Mouse (Mus musculus) kidney, adult 2 months (tissue): ENCODE data around the gene T2.

ENCODE experiments used
- CTCF ChIP-seq: fragments of 200-500 bp; conservative IDR thresholded peaks from 2 replicates; pipeline ENCODE4 v1.5.1; 2011; ENCODE audit warnings: low read depth, mild to moderate bottlenecking, control low read depth, low read length, moderate library complexity, mixed read lengths; ENCODE audit not compliant: insufficient read depth, insufficient read length
- POLR2A ChIP-seq: fragments of 200-500 bp; IDR thresholded peaks from one replicate; pipeline ENCODE4 v1.6.1; 2011; ENCODE audit warnings: low read depth, low read length, control low read depth

DNA sequence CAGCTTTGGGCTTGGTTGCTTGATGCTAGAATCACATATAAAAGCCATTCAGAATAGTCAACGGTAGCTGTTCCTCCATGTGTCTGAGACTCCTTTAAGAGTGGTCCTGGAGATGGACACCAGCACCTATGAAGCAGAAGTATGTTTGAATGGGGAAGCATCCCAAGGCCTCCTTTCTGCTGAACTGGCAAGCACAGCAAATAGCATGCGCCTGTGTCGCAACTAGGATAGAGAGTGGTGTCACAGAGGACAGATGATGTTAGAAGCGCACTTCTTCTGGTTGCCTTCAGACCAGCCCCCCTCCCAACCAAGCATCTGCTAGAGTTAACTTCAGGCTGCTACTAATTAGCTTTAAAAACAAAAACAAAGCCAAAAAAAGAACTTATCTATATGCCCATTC lies 34.7 kb downstream of the T2 start:
- TF ChIP-seq CTCF (no peak), POLR2A (no peak)
